Mouse (Mus musculus) stomach, postnatal 0 days (tissue): ENCODE data around the gene Ctdspl2.

Source experiments
- CTCF ChIP-seq: IDR thresholded peaks from 2 replicates; pipeline ENCODE4 v1.5.1; 2016; ENCODE audit warnings: antibody characterized with exemption, low read depth, mild to moderate bottlenecking, moderate library complexity
- EP300 ChIP-seq: optimal IDR thresholded peaks from 2 replicates; pipeline ENCODE3; 2016; ENCODE audit warnings: antibody characterized with exemption

DNA sequence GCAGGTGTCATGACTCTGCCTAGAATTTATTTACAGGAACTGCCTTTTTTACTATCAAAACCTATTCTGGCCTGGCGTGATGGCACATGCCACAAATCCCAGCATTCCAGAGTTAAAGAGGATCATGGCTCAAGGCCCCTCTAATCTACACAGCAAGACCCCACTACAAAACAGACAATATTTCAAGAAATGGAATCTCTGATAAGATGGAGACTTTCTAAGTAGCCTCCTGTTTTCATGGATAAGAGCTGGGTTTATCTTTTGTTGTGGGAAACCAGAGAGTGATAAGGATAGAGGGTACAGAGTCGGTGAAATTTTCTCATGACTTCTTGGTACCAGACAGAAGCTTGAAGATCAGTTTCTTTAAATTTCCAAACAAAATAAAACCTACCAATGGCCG is 80.3 kb downstream of the Ctdspl2 start:
- no peak for TF ChIP-seq CTCF
- no peak for TF ChIP-seq EP300
